Mouse (Mus musculus) liver, embryonic 13.5 days (tissue): ENCODE data around the gene Cdx2. TPM values are rescaled to one million over a fixed set of nuclear protein-coding genes. Genes with fewer than 3 reads are reported as not detected.

ENCODE experiments used
- ATAC-seq: fragments of 200-750 bp; cut with Nextera tagmentation; 2 replicates; pipeline ENCODE4 v1.8.0; 2017; ENCODE audit warnings: low read depth, mild to moderate bottlenecking, moderate number of reproducible peaks, moderate library complexity
- DNase-seq: peaks from one replicate; pipeline ENCODE4 v3.0.0; 2022
- H3K27ac ChIP-seq: fragments of 300-500 bp; sonication (generic); 2 replicates; pipeline ENCODE4 v1.5.1; 2015; ENCODE audit warnings: moderate library complexity, mild to moderate bottlenecking, inconsistent platforms
- H3K27me3 ChIP-seq: fragments of 300-500 bp; sonication (generic); 2 replicates; pipeline ENCODE4 v1.6.1; 2015; ENCODE audit warnings: mild to moderate bottlenecking, inconsistent platforms
- H3K36me3 ChIP-seq: fragments of 300-500 bp; sonication (generic); 2 replicates; pipeline ENCODE4 v1.6.1; 2015; ENCODE audit warnings: mild to moderate bottlenecking, inconsistent platforms
- H3K4me1 ChIP-seq: fragments of 300-500 bp; sonication (generic); replicated peaks from 2 replicates; pipeline ENCODE4 v1.6.1; 2015; ENCODE audit warnings: inconsistent platforms
- H3K4me2 ChIP-seq: fragments of 300-500 bp; sonication (generic); 2 replicates; pipeline ENCODE4 v1.6.1; 2015; ENCODE audit warnings: inconsistent platforms, mild to moderate bottlenecking, moderate library complexity
- H3K4me3 ChIP-seq: fragments of 300-500 bp; sonication (generic); replicated peaks from 2 replicates; pipeline ENCODE4 v1.5.1; 2015; ENCODE audit warnings: mild to moderate bottlenecking, inconsistent platforms
- H3K9ac ChIP-seq: fragments of 300-500 bp; sonication (generic); 2 replicates; pipeline ENCODE4 v1.6.1; 2015; ENCODE audit warnings: mild to moderate bottlenecking, inconsistent platforms
- H3K9me3 ChIP-seq: fragments of 300-500 bp; sonication (generic); replicated peaks from 2 replicates; pipeline ENCODE4 v1.6.1; 2016; ENCODE audit warnings: inconsistent platforms
- WGBS: fragments of 180-500 bp; shearing (Covaris S2); methylation state at CpG from one replicate; pipeline ENCODE4 v1.1.7; 2015; ENCODE audit not compliant: insufficient replicate concordance; 5-methylcytosine and 5-hydroxymethylcytosine counted together
- polyA plus RNA-seq: library from polyadenylated mRNA; unstranded; fragments of >200 nt; fragmentation: Nextera tagmentation; extraction: Ambion mirVana; gene quantifications from 2 replicates; pipeline ENCODE4 v1.2.1, GENCODE M21; 2015

Cdx2 gene
- not detected in 2 replicates for polyA plus RNA-seq

DNA sequence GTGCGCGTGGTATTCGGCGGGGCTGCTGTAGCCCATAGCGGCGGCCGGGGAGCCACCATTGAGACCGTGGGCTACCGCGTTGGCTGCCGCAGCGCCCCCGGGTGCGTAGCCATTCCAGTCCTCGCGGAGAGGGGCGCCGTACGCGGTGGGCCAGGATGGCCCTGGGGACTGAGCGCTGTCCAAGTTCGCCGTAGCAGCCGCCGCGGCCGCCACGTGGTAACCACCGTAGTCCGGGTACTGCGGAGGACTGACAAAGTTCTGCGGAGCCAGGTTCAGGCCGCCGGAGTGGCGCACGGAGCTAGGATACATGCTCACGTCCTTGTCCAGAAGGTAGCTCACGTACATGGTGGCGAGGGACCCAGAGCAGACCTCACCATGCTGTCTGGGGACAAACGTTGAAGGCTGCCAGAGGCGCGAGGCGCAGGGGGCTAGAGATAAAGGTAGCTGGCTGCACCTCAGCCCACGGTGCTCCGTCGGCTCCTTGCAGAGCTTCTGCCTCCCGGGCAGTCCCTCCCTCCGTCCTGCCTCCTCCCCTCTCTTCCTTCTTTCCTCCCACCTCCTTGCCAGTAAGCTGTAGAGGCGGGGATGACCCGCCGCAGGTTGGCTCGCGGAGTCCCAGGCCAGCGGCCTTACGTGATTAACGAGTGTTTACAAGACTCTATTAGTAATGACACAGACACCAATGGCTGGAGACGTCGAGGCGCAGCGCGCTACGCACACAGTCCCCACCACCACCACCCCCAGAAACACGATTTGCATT is at the start of gene Cdx2:
Gene Cdx2 (minus strand): TSS at position 633 of the 760 bp plus-strand sequence.
- under 1% methylated on average over 63 of the region's 63 CpGs for WGBS
- DNase-seq (no peak), ATAC-seq (no peak)
- H3K9me3 ChIP-seq, result no peaks in the 10 kb centered on the region
- peak within 1 kb of the TSS; percentile 21; the same call in 1 of the 2 replicates for H3K4me3 ChIP-seq
- H3K4me2 ChIP-seq, result peak within 1 kb of the TSS; percentile 19; the same call in 1 of the 2 replicates
- peaks cover 7% of the 10 kb centered on the region; the same call in 1 of the 2 replicates for H3K4me1 ChIP-seq
- no peak within 1 kb of the TSS for H3K27ac ChIP-seq
- H3K36me3 ChIP-seq, result no peaks in the 10 kb centered on the region
- H3K27me3 ChIP-seq, result peaks cover 100% of the 10 kb centered on the region
- H3K9ac ChIP-seq, result no peak within 1 kb of the TSS

GRCm38 (mm10) chr5:147356260-147357055 is 49.4 kb upstream of the Cdx2 start:
- no peak for DNase-seq
- no peaks in the 10 kb centered on the region; the same call in 1 of the 2 replicates for H3K4me1 ChIP-seq
- no peak overlapping the region for H3K9ac ChIP-seq
- H3K27ac ChIP-seq, result no peak overlapping the region
- no peaks in the 10 kb centered on the region for H3K27me3 ChIP-seq
- H3K9me3 ChIP-seq, result no peaks in the 10 kb centered on the region
- no peaks in the 10 kb centered on the region for H3K36me3 ChIP-seq
- H3K4me3 ChIP-seq, result no peak overlapping the region
- no peak for ATAC-seq
- 73% methylated on average over 13 of the region's 13 CpGs for WGBS
- H3K4me2 ChIP-seq, result no peak overlapping the region

- 55% methylated on average over 3 of the region's 3 CpGs for WGBS
- no peak for DNase-seq
- no peak overlapping the region for H3K9ac ChIP-seq
- no peaks in the 10 kb centered on the region for H3K9me3 ChIP-seq
- no peaks in the 10 kb centered on the region for H3K36me3 ChIP-seq
- ATAC-seq, result no peak
- no peak overlapping the region for H3K27ac ChIP-seq
- H3K27me3 ChIP-seq, result no peaks in the 10 kb centered on the region
- no peak overlapping the region for H3K4me3 ChIP-seq
- no peak overlapping the region for H3K4me2 ChIP-seq
- H3K4me1 ChIP-seq, result no peaks in the 10 kb centered on the region; the same call in 1 of the 2 replicates
These were observed 48.7 kb upstream of the Cdx2 start for GRCm38 (mm10) chr5:147355788-147356187.

- Histone ChIP-seq H3K9ac (no peak overlapping the region), H3K4me3 (no peak overlapping the region), H3K27ac (no peak overlapping the region), H3K9me3 (no peaks in the 10 kb centered on the region), H3K27me3 (no peaks in the 10 kb centered on the region), H3K36me3 (no peaks in the 10 kb centered on the region), H3K4me1 (no peaks in the 10 kb centered on the region; the same call in 1 of the 2 replicates), H3K4me2 (no peak overlapping the region)
- WGBS, result 63% methylated on average over 8 of the region's 8 CpGs
- no peak for DNase-seq
- ATAC-seq, result no peak
These were observed 47.9 kb upstream of the Cdx2 start for GRCm38 (mm10) chr5:147354985-147355384.

- DNase-seq, result no peak
- Histone ChIP-seq H3K4me1 (no peaks in the 10 kb centered on the region; the same call in 1 of the 2 replicates), H3K4me2 (no peak overlapping the region), H3K27ac (no peak overlapping the region), H3K27me3 (no peaks in the 10 kb centered on the region), H3K4me3 (no peak overlapping the region), H3K9me3 (no peaks in the 10 kb centered on the region), H3K9ac (no peak overlapping the region), H3K36me3 (no peaks in the 10 kb centered on the region)
- WGBS, result 47% methylated on average over 17 of the region's 17 CpGs
- ATAC-seq, result no peak
These were observed 47.2 kb upstream of the Cdx2 start for GRCm38 (mm10) chr5:147354161-147354780.

- ATAC-seq (no peak), DNase-seq (no peak)
- no peak overlapping the region for H3K27ac ChIP-seq
- WGBS, result 76% methylated on average over 8 of the region's 8 CpGs
- no peak overlapping the region for H3K4me3 ChIP-seq
- no peak overlapping the region for H3K9ac ChIP-seq
- H3K4me1 ChIP-seq, result no peaks in the 10 kb centered on the region; the same call in 1 of the 2 replicates
- H3K4me2 ChIP-seq, result no peak overlapping the region
- no peaks in the 10 kb centered on the region for H3K36me3 ChIP-seq
- no peaks in the 10 kb centered on the region for H3K27me3 ChIP-seq
- H3K9me3 ChIP-seq, result no peaks in the 10 kb centered on the region
These were observed 44.9 kb upstream of the Cdx2 start for GRCm38 (mm10) chr5:147351931-147352330.

DNA sequence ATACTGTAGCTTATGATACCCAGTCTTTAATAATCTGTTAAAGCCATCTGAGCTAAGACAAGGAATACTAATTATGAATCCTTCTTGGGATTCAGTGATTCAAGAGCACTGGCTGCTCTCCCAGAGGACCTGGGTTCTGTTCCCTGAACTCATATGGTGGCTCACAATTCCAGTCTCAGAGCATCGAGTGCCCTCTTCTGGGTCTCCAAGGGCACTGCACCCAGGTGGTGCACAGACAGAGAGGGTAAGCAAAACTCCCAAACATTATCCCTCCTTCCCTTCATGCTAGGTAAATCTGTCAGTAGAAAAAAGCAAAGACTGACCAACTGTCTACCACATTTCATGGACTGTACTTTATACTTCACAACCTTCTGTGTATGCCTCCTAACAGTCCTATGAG is 38.9 kb upstream of the Cdx2 start:
- DNase-seq, result no peak
- no peak for ATAC-seq
- no peak overlapping the region for H3K27ac ChIP-seq
- no peaks in the 10 kb centered on the region for H3K4me1 ChIP-seq
- no peaks in the 10 kb centered on the region for H3K27me3 ChIP-seq
- WGBS, result 47% methylated on average over 1 of the region's 1 CpGs
- no peak overlapping the region for H3K9ac ChIP-seq
- no peak overlapping the region for H3K4me2 ChIP-seq
- H3K36me3 ChIP-seq, result no peaks in the 10 kb centered on the region
- H3K4me3 ChIP-seq, result no peak overlapping the region
- no peaks in the 10 kb centered on the region for H3K9me3 ChIP-seq

GRCm38 (mm10) chr5:147343904-147344303 is 36.8 kb upstream of the Cdx2 start:
- no peaks in the 10 kb centered on the region for H3K4me1 ChIP-seq
- no peak overlapping the region for H3K4me2 ChIP-seq
- WGBS, result 75% methylated on average over 10 of the region's 10 CpGs
- DNase-seq (no peak), ATAC-seq (no peak)
- no peak overlapping the region for H3K9ac ChIP-seq
- H3K27me3 ChIP-seq, result no peaks in the 10 kb centered on the region
- H3K27ac ChIP-seq, result no peak overlapping the region
- no peaks in the 10 kb centered on the region for H3K9me3 ChIP-seq
- H3K36me3 ChIP-seq, result no peaks in the 10 kb centered on the region
- H3K4me3 ChIP-seq, result no peak overlapping the region

DNA sequence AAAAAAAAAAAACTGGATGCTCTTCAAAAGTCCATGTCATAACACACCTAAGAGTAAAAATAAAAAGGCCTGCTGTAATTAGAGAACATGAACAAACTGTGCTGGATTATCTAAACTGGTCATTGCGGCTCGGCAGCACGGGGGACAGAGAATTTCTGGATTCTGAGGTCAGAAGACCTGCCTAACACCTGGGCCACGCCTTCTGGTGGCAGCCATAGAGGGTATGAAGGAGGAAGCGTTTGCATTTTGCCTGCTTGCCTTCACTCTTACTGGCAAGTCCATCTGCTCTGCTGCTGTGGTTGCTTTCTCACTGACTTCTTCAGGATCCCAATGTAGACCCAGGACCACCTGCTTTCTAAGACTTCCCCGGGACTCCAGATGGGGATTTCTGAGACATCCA is 35.8 kb upstream of the Cdx2 start:
- 72% methylated on average over 6 of the region's 6 CpGs for WGBS
- no peak overlapping the region for H3K9ac ChIP-seq

GRCm38 (mm10) chr5:147340741-147341414 is 33.8 kb upstream of the Cdx2 start:
- Histone ChIP-seq H3K4me2 (no peak overlapping the region), H3K4me3 (no peak overlapping the region), H3K27ac (no peak overlapping the region), H3K27me3 (no peaks in the 10 kb centered on the region), H3K9ac (no peak overlapping the region), H3K4me1 (no peaks in the 10 kb centered on the region), H3K36me3 (no peaks in the 10 kb centered on the region), H3K9me3 (no peaks in the 10 kb centered on the region)
- 26% methylated on average over 13 of the region's 13 CpGs for WGBS
- DNase-seq (no peak), ATAC-seq (no peak)

More for the DNA sequence above, 35.8 kb upstream of the Cdx2 start:
- Histone ChIP-seq H3K4me2 (no peak overlapping the region), H3K27me3 (no peaks in the 10 kb centered on the region), H3K4me3 (no peak overlapping the region), H3K27ac (no peak overlapping the region), H3K36me3 (no peaks in the 10 kb centered on the region), H3K9me3 (no peaks in the 10 kb centered on the region), H3K4me1 (no peaks in the 10 kb centered on the region)
- no peak for ATAC-seq
- DNase-seq, result no peak

GRCm38 (mm10) chr5:147339560-147339959 is 32.5 kb upstream of the Cdx2 start:
- 24% methylated on average over 11 of the region's 11 CpGs for WGBS
- H3K27ac ChIP-seq, result no peak overlapping the region
- no peak for ATAC-seq
- no peaks in the 10 kb centered on the region for H3K36me3 ChIP-seq
- H3K4me3 ChIP-seq, result no peak overlapping the region
- no peak overlapping the region for H3K9ac ChIP-seq
- no peaks in the 10 kb centered on the region for H3K27me3 ChIP-seq
- H3K4me2 ChIP-seq, result no peak overlapping the region
- H3K4me1 ChIP-seq, result no peaks in the 10 kb centered on the region
- no peak for DNase-seq
- no peaks in the 10 kb centered on the region for H3K9me3 ChIP-seq
